Mouse (Mus musculus) frontal cortex, adult 2 months (tissue): ENCODE results near the gene Parm1. TPM values are rescaled to one million over a fixed set of nuclear protein-coding genes. Genes with fewer than 3 reads are reported as not detected.

Experiments used
- DNase-seq, 2 experiments: peaks; one replicate each; pipeline ENCODE4 v3.0.0; 2022; ENCODE audit warnings: low spot score in 1 of 2; ENCODE audit errors: extremely low spot score in 1 of 2
- polyA plus RNA-seq: library from polyadenylated mRNA; depleted of rRNA; stranded (reverse); fragments of >200 nt; gene quantifications from 2 replicates; pipeline ENCODE4 v1.2.3, GENCODE M21; 2012

The Parm1 gene
- polyA plus RNA-seq, 1 experiment = 16.3 TPM

DNA sequence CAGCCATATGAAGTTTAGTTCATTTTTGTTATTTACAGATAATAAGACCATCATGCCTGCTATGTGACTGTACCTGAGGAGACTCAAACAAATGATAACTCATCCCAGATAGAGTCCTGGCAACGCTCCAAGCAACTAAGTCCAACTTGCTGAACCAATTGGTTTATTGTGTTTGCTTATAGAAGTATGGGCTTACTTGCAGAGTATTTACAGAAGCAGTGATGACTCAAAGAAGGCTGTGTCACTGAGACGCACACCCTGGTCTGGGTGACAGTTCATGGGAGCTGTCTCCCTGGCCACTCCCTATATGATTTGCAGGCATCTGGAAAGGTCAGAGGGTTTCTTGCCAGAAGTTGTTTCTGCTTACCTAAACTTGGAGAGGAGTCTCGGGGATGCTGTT, 49.2 kb downstream of the Parm1 start:
- DNase-seq = no peak

DNA sequence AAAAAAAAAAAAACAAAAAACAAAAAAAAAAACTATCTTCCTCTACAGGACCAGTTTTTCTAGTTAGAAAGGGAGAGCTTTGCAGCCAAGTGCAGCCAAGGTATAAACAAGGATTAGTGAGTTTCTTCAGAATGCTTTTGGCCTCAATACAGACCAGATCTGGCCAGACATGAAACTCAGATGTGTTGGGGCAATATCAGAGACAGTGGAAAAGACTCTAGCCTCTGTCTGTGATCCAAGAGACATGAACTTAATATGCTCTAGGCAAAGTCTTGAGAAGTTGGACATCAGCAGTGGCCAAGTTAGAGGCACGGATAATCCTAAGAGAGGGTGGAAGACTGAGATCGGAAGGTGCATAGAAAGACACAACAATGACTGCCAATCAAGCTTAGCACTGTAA, 56.8 kb downstream of the Parm1 start:
- no peak for DNase-seq

DNA sequence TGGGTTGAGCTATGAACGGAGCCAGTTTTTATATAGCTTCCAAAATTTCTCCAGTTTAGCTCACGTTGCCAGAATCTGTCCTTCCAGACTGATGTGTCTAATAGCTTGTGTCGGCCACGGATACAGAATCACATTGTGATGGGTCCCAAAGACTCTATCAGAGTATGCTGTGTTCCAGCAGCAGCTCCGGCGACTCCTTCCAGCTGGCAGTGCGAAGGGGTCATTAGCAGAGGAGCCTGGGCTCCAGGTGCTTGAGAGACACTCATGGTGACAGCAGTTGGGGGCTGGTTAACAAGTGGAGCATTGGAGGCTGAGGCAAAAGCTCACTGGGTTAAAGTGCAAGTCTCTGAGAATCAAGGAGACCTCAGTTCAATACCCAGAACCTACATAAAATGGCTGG, 61.5 kb downstream of the Parm1 start:
- no peak for DNase-seq

DNA sequence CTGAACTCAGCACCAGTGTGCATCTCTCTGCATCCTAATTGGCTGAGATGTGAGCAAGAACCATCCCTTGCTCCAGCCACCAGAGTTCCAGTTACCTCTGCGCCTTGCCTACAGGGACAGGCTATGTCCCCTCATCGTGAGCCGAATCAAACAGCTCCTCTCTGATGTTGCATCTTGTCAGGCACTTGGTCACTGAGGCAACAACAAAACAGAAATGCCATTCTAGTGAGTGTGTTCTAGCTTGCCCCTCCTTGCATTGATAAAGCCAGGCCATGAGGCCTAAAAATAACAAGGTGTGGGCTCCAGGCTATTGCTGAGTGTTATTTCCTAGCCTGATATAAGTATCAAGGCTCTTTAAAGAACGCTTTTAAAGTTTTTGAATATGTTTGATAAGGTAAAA, 64.4 kb downstream of the Parm1 start:
- no peak for DNase-seq

DNA sequence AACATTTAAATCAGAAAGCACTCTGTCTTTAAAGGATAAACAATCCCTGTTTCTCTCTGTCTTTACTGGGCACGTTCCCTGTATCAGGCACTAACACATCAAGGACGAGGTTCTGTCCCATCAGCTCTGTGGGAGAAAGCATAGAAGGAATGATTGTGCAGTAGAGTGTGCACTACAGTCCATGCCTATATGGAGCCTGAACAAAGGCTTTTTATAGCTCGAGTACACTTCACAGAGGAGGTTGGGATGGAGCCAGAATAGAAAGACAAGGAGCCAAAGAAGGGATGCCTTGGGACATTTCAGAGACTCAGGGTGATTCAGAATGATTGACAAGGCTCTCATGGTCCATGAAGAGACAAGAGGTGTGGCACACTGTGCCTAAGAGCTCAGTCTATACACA, 68.8 kb downstream of the Parm1 start:
- DNase-seq = no peak

DNA sequence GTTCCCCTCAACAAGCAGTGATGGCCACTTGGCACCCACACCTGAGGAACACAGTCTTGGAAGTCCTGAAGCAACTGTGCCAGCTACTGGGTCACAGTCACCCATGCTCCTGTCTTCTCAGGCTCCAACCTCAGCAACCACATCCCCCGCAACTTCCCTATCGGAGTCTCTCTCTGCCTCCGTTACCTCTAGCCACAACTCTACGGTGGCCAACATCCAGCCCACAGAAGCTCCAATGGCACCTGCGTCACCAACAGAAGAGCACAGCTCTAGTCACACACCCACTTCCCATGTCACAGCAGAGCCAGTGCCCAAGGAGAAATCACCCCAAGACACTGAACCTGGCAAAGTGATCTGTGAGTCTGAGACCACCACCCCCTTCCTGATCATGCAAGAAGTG, 76.7 kb downstream of the Parm1 start:
- no peak for DNase-seq

DNA sequence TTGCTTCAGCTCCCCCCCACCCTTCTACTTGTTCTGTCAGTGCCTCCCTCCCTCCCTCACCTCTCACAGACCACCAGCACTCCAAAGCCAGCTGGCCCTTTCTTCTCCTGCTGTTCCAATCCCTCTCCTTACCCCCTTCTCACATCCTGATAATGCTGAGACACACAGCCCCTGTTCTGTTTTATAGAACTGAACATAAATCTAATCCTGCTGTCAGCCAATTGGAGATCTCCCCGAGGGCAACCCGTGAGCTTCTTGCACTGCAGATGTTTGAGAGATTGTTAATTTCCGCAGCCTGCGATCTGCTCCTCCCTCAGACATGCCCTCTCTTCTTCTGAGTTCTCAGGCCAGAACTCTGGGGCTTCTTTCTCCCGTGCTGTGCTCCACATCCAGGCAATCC, 79.8 kb downstream of the Parm1 start:
- DNase-seq = no peak

DNA sequence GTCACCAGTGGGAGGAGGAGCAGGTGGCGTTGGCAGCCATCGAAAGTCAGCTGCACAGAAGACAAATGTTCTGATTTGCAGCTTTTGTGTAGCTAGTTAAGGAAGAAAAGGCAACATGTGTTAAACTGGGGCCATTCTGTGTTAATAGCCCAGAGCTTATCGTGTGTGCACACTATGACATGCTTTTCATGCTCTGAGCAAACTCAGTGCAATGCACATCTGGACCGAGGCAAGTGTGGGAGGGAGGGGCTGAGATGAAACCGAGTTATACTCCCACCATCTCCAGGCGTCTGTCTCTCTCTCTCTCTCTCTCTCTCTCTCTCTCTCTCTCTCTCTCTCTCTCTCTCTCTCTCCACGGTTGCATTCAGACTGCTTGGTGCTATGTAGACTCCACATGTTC, 82.4 kb downstream of the Parm1 start:
- DNase-seq = no peak

DNA sequence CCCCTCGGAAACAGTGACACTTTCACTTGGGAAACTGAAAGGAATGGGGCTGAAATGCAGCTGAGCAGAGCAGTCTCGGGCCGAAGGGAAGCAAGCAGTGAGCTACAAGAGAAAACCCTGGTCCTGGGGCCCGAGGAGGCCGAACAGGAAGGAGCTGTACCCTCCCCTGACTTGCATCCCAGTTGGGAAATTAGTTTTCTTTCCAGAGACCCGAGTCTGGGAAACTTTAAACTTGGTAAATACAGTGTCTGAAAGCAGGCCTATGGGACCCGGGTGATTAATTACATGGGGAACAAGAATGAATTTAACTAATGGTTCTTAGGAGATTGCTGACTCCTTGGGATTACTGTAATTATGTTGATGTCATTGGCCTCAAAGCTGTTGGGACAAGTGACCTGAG, 85.9 kb downstream of the Parm1 start:
- no peak for DNase-seq

DNA sequence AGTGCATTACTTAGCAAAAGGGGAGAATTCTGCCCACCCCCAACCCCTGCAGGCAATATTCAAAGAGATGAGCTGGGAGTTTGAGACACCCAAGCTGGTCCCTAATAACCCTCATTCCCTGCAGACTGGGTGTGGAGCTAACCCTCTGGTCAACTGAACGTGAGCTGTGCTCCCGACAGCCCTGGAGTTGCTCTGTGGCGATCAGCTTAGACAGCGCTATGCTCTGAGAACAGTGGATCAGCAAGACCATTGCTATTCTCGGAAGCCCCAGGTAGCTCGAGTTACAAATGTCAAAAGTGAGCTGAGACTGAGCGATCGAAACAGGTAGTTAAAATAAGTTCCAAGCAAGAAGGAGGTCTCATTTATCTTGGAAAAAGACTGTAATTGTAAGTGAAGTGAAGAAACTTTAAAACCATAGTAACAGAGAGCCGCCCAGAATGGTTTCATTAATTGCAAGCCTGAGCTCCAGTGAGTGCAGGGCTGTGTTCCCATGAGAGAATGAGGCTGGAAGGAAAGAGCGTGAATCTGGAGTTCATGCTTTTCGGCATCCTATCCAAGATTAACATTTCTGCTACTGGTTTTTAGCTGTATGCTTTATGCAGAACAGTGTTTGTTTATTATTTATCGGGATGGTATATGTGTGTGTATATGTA, 86.5 kb downstream of the Parm1 start:
- DNase-seq = no peak

DNA sequence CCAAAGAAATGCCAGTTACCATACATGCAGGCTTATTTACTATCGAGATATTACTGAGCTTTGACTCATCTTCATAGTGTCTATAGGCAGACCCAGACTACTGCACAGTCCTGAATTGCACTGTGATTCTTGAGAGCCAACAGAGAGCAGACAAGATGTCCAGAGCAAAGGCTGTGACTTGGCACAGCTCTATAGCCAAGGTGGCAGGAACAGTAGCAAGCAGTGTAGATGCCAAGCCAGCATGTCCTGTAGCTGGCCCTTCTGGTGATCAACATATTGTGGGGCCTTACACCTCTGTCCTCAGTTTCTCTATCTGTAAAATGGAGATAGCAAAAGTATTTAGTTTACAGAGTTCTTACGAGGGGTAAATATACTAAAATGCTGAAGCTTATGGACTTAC, 89.8 kb downstream of the Parm1 start:
- DNase-seq = no peak

DNA sequence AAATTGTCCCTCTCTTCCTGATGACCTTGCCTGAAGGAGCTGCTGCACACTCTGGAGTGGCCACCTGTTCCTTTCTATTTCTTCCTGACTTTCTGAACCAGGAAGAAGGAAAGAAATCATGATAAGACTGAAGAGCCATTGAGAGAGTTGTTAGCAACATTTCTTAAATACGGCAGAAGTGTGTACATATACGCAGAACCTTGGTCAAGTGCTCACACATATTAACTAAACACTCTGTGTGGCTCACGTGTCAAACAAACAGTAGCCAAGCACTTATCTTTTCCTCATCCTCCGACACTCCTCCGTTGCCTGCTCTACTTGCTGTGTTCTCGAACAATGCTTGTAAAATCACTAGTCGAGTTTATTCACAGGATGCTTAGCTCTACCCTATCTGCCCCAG, 90.4 kb downstream of the Parm1 start:
- DNase-seq = no peak

DNA sequence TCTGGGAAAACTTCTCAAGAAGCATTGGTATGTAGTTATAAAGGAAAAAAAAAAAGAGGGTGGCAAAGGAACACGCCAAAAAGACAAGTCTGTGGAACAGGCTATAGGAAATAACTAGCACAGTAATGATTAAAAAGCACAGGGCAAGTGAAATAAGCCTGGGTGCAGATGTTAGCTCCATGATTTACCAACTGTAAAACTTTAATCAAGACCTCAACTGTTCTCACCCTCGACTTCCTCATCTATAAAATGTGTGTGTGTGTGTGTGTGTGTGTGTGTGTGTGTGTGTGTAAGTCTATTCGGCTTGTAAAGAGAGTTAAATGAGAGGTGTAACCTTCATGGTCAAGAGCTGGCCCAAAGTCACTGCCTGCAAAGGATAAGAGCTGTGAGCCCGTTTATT, 91.6 kb downstream of the Parm1 start:
- DNase-seq = no peak

DNA sequence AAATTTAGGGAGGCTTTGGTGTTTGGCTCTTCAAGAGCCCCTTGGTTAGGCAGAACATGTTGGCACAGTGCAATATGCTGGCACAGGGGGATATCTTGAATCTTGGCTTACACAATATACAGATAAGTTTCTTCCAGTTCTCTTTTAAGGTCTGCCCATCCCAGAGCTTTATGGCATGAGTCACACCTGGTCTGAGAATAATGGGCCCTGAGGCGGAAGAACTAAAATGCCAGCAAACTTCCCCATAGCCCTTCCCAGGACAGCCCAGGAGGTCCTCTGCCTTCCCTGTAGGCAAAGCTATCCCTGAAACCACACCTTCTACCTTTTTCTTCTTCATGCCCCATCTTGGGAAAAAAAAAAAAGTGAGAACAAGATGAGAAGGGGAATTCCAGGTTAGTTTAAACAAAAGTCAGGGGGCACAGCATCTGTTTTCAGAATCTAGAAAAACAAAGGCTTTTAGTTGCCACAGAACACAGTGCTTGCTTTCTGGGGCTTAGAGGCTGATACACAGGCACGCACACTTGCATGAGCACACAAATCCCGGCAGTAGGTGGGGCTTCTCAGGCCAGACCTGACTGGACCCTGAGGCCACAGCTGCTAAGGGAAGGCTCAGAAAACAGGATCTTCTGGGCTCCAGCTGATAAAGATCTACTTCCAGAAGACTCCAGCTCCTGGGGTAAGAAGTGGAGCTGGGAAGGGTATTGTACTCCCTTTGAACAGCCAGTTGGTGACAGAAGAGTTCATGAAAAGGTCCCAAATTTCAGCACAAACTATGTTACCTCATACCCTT, 92.3 kb downstream of the Parm1 start:
- DNase-seq = no peak

DNA sequence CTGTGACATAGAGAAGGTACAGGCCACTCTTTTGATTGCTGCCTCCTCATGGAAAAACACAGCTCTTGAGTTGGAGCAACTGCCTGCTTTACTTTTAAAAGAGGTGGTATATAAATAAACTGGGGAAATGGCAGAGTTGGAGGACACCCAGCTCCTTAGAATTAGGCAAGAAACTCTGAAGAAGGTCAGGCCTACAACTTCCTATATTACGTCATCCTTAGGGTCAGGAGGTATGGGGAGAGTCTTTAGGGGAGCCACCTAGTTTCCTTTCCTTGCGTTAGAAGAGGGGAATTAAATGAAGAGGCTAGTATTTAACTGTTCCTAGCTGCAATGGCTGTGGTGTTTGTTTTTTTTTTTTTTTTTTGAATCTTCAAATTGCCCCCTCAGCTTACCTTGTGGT, 93.1 kb downstream of the Parm1 start:
- DNase-seq = no peak

DNA sequence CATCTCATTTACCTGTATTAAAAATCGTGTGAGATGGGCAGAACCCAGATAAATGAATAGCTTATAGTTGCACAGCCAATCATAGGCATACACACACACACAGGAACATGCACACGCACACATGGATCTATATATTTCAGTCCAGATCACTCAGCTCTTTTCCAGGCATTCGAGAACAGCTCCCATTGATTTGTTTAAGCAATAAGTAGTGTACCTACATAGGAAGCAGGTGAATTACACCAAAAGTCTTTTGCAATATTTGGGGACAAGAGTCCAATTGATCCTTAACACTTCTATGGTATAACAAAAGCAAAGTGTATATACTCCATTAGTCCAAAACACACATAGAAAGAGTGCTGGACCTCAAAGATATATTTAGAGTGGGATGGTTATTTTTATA, 94.2 kb downstream of the Parm1 start:
- DNase-seq = no peak

DNA sequence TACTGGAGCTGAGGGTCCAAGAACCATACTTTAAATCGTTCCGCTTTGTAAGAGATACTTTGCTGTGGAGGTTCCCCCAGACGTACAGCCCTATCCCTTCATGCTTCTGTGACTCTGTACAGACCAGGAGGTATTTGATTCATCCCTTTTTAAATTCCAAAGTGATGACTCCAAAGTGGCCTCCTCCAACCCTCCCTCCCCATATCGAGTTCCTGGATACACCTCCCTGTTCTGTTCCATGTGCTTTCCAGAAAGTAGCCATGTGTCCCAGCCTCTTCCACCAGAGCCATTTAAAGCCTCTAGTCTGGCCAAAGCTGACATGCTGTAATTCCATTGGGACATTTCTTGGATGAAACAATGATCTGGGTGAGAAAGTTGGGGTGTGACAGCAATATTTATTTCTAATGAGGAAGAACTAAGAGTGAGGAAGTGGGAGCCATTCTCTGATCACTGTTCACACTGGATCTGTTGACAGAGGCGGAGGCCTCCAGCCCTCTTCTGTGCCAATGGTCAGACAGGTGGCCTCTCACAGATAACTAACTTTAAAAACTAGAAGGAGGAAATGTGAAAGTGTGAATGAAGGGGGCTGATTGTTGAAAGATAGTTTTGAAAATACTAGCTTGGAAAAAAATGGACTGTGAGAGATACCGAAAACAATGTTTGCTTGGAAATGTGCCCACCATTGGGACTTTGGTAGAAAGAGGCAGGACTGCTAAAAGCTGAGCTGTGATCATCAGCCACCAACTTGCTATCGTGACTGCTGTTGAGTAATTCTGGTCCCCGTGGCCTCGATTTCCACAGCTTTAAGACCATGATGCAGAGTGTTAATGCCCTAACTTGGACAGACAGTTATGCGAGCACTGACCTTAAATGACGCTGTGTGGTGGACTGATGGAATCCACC, 100.2 kb downstream of the Parm1 start:
- DNase-seq = no peak

DNA sequence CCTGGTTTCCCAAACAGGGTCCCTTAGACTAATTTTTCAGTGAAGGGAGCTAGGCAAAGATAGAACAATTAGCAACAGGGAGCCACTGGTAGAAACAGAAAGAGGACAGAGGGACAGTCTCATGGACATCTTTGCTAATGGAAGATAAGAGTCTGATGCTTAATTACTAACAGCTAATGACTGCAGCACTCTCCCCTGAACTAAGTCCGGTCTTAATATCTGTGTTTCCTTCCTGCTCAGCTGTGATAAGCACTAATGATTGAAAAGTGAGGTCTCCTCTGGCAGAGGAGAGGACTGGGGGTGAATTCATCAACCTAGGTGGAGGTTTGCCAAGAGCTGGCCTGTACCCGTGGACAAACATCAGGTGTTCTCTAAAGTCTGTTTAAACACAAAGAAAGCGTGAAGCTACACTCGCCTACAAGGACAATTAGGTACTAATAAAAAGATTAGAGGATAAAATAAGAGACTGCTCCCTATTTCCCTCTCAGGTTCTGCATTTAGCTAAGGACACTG, 101.3 kb downstream of the Parm1 start:
- no peak for DNase-seq

DNA sequence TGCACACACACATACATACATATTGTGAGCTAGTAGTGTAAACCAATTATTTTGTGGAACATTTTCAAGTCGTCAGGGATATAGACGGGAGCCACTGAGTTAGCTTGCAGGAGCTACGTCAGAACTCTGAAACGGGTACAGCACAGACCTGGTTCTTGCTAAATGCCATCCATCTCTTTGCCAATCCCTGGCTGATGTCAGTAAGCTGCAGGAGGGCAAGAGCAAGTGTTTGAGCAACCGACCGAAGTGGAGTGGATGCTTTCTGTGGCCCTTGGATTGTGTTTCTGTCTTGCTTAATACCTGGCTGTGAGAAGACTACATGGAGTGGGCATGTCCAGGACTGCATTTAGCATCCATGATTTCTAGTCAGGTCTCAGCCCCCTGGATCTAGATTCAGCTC, 103.8 kb downstream of the Parm1 start:
- DNase-seq = no peak

DNA sequence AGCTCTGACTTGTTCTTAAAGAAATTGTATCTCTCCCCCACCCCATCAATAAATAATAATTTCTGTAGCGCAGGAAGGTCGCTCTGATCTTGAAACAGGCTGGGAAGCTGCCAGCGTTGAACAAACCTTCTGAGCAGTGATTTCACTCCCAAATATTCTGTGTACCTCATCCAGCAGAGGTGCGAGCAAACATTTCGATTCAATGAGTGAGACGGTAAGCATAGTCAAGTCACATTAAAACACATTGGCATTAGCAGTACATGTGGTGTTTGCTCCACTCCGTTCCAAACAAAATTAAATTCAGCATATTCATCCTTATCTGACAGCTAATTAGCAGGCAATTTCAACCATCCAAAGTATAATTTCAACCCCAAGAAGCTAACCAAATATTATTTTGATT, 109.4 kb downstream of the Parm1 start:
- DNase-seq = no peak

DNA sequence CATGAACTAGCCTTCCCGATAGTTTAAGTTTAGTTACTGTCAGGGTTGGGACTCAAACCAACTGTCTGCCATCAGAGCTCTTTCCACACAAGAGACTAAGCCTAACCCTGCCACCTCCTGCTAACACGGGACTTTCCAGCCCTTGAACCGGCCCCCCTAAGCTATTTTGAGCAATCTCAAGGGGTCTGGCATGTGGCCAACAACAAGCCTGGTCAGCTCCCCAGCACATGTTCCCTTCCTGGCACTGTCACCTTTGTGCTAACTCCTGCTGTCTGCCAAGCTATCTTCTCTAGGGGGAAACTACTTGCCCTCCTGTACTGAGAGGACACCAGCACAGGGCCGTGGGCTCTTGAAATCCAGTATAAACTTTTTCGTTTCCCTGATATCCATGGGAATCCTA, 112.1 kb downstream of the Parm1 start:
- DNase-seq = no peak
